Mouse (Mus musculus) A20 (cell line): ENCODE results near the gene Tpm3-rs7.
"Not testable (repeated sequence)": the region's sequence is repeated elsewhere in the genome, so short reads cannot be mapped to it uniquely, and the experiment has no call there.

Source experiments
- DNase-seq: peaks from one replicate; pipeline ENCODE4 v3.0.0-alpha.2; 2011; ENCODE audit warnings: low read depth, low spot score

Tpm3-rs7 gene

GRCm38 (mm10) chr14:113314499-113314898, at the start of gene Tpm3-rs7:
Tpm3-rs7 (plus strand) TSS chr14:113314608.
- not testable (repeated sequence) for DNase-seq

- DNase-seq = no peak
Measured at GRCm38 (mm10) chr14:113317023-113317422, 2.6 kb downstream of the Tpm3-rs7 start.

- no peak for DNase-seq
Measured at GRCm38 (mm10) chr14:113363361-113363760, 49.0 kb downstream of the Tpm3-rs7 start.
